Mouse (Mus musculus) heart, postnatal 0 days (tissue): Measurements from ENCODE around the gene Sprtn.

Source experiments
- CTCF ChIP-seq: IDR thresholded peaks from 2 replicates; pipeline ENCODE4 v1.5.1; 2016; ENCODE audit warnings: antibody characterized with exemption, control low read depth, low read depth
- EP300 ChIP-seq: IDR thresholded peaks from 2 replicates; pipeline ENCODE4 v1.6.1; 2016; ENCODE audit warnings: antibody characterized with exemption, low read depth

DNA sequence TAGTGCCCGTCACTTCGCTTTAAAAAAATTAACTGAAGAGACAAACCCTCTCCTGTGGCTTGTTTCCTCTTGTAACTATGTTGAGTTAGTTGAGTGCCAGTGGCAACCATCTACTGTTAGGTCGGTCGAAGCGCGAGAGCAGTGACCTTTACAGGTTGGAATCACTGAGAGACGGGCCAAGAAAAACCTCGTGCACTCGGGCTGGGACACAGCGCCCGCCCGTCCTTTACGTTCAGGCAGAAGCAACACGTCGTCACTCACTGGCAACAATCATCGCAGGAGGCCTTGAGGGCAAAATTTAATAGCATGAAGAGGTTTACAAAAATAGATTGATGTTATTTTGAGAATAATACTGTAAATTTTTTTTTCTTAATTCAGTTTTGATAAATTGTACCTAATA is 12.2 kb downstream of the Sprtn start:
- TF ChIP-seq CTCF (no peak), EP300 (no peak)
